Mouse (Mus musculus) megakaryocyte, embryonic 14.5 days (primary cell): ENCODE results near the gene 4931422A03Rik.
"Not testable (repeated sequence)": the region's sequence is repeated elsewhere in the genome, so short reads cannot be mapped to it uniquely, and the experiment has no call there.

Source experiments
- FLI1 ChIP-seq: IDR thresholded peaks from 2 replicates; pipeline ENCODE4 v1.6.1; 2012; ENCODE audit warnings: low read length, inconsistent platforms, mixed read lengths
- GATA1 ChIP-seq: IDR thresholded peaks from 3 replicates; pipeline ENCODE4 v1.6.1; 2012; ENCODE audit warnings: mixed read lengths, low read length, inconsistent platforms, borderline replicate concordance

GRCm38 (mm10) chr2:104065526-104065925, 37.4 kb upstream of the 4931422A03Rik start, which contains the start of gene Gm10912:
- not testable (repeated sequence) for TF ChIP-seq GATA1, FLI1
